Mouse (Mus musculus): ENCODE measurements around the gene Cep95.

DNA sequence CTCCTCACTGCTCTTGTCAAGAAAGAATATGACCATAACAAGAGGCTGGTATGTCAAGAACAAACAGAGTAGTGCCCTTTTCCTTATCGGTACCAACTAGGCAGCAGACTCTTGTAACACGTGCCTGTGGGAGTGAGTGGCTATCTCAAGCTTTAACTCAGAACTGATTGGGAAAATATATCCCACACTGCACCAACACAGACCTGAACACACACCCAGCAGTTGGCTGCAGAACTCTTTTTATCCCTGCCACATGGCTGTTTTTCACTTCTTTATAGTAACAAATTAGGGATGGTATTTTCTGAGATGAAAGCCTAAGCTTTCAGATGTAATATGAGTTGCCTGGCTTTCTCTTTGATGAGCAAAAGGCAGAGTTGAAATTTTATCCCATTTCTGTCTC, 26.7 kb downstream of the Cep95 start:
- no peak for TF ChIP-seq TAL1 (conservative IDR thresholded peaks at IDR 0.05; ENCODE audit: low read depth, low read length)
- TF ChIP-seq CTCF (IDR thresholded peaks at IDR 0.05; ENCODE audit: low read depth, low read length): no peak
- no peak for TF ChIP-seq POLR2AphosphoS5 (IDR thresholded peaks at IDR 0.05; ENCODE audit: insufficient replicate concordance, low read depth, low read length)

Data from G1E (cell line).